Mouse (Mus musculus) liver, embryonic 16.5 days (tissue): ENCODE data around the gene Sema3d. TPM values are rescaled to one million over a fixed set of nuclear protein-coding genes. Genes with fewer than 3 reads are reported as not detected.

Experiments used
- ATAC-seq: fragments of 200-750 bp; cut with Nextera tagmentation; 2 replicates; pipeline ENCODE4 v1.8.0; 2017; ENCODE audit warnings: low read depth, mild to moderate bottlenecking, moderate number of reproducible peaks, moderate library complexity
- H3K27ac ChIP-seq: fragments of 300-500 bp; sonication (generic); 2 replicates; pipeline ENCODE4 v1.5.1; 2014; ENCODE audit warnings: mild to moderate bottlenecking, low read length
- H3K27me3 ChIP-seq: fragments of 300-500 bp; sonication (generic); 2 replicates; pipeline ENCODE4 v1.6.1; 2014; ENCODE audit warnings: low read depth, low read length, mixed read lengths; ENCODE audit not compliant: control insufficient read depth, insufficient read depth
- H3K36me3 ChIP-seq: fragments of 300-500 bp; sonication (generic); 2 replicates; pipeline ENCODE4 v1.6.1; 2014; ENCODE audit warnings: mild to moderate bottlenecking; ENCODE audit not compliant: control insufficient read depth, insufficient read depth
- H3K4me1 ChIP-seq: fragments of 300-500 bp; sonication (generic); 2 replicates; pipeline ENCODE4 v1.6.1; 2014; ENCODE audit warnings: low read depth, low read length, mixed read lengths; ENCODE audit not compliant: control insufficient read depth
- H3K4me2 ChIP-seq: fragments of 300-500 bp; sonication (generic); 2 replicates; pipeline ENCODE4 v1.6.1; 2014; ENCODE audit warnings: low read depth, low read length, mixed read lengths
- H3K4me3 ChIP-seq: fragments of 300-500 bp; sonication (generic); 2 replicates; pipeline ENCODE4 v1.5.1; 2014; ENCODE audit warnings: low read depth, mild to moderate bottlenecking, low read length
- H3K9ac ChIP-seq: fragments of 300-500 bp; sonication (generic); 2 replicates; pipeline ENCODE4 v1.6.1; 2014; ENCODE audit warnings: low read depth, low read length
- H3K9me3 ChIP-seq: fragments of 300-500 bp; sonication (generic); replicated peaks from 2 replicates; pipeline ENCODE4 v1.6.1; 2016; ENCODE audit warnings: low read length; ENCODE audit not compliant: control insufficient read depth
- WGBS: fragments of 180-500 bp; shearing (Covaris S2); extraction: QIAGEN DNeasy Blood & Tissue Kit; methylation state at CpG from one replicate; pipeline ENCODE4 v1.1.7; 2014; ENCODE audit not compliant: insufficient replicate concordance; 5-methylcytosine and 5-hydroxymethylcytosine counted together
- polyA plus RNA-seq: library from polyadenylated mRNA; unstranded; fragments of >200 nt; fragmentation: Nextera tagmentation; extraction: Ambion mirVana; gene quantifications from 2 replicates; pipeline ENCODE4 v1.2.1, GENCODE M21; 2015

Gene Sema3d
- polyA plus RNA-seq, 1 experiment from 2014 or later = 1.4 TPM

GRCm38 (mm10) chr5:12423264-12423663 is 40.1 kb downstream of the Sema3d start:
- no peaks in the 10 kb centered on the region for H3K9me3 ChIP-seq
- no peaks in the 10 kb centered on the region for H3K27me3 ChIP-seq
- ATAC-seq = no peak
- H3K9ac ChIP-seq = no peak overlapping the region
- no peak overlapping the region for H3K4me3 ChIP-seq
- H3K4me1 ChIP-seq = no peaks in the 10 kb centered on the region
- no peak overlapping the region for H3K4me2 ChIP-seq
- WGBS = 52% methylated on average over 5 of the region's 5 CpGs
- H3K27ac ChIP-seq = no peak overlapping the region
- H3K36me3 ChIP-seq = no peaks in the 10 kb centered on the region

GRCm38 (mm10) chr5:12441737-12442136 is 58.6 kb downstream of the Sema3d start:
- no peak overlapping the region for H3K4me2 ChIP-seq

GRCm38 (mm10) chr5:12442176-12443105 is 59.3 kb downstream of the Sema3d start:
- Histone ChIP-seq H3K36me3 (no peaks in the 10 kb centered on the region), H3K27ac (no peak overlapping the region), H3K4me2 (no peak overlapping the region), H3K9ac (no peak overlapping the region), H3K4me3 (no peak overlapping the region), H3K27me3 (no peaks in the 10 kb centered on the region), H3K4me1 (no peaks in the 10 kb centered on the region), H3K9me3 (no peaks in the 10 kb centered on the region)
- no peak for ATAC-seq
- WGBS = 67% methylated on average over 7 of the region's 7 CpGs

More at GRCm38 (mm10) chr5:12441737-12442136, 58.6 kb downstream of the Sema3d start:
- H3K27me3 ChIP-seq = no peaks in the 10 kb centered on the region
- no peak for ATAC-seq
- 39% methylated on average over 1 of the region's 1 CpGs for WGBS
- H3K4me3 ChIP-seq = no peak overlapping the region
- H3K9ac ChIP-seq = no peak overlapping the region
- no peaks in the 10 kb centered on the region for H3K36me3 ChIP-seq
- no peaks in the 10 kb centered on the region for H3K9me3 ChIP-seq
- H3K4me1 ChIP-seq = no peaks in the 10 kb centered on the region
- H3K27ac ChIP-seq = no peak overlapping the region

- Histone ChIP-seq H3K27ac (no peak overlapping the region), H3K9ac (no peak overlapping the region), H3K27me3 (no peaks in the 10 kb centered on the region), H3K9me3 (no peaks in the 10 kb centered on the region), H3K4me1 (no peaks in the 10 kb centered on the region), H3K36me3 (no peaks in the 10 kb centered on the region), H3K4me2 (no peak overlapping the region), H3K4me3 (no peak overlapping the region)
- 61% methylated on average over 4 of the region's 4 CpGs for WGBS
- ATAC-seq = no peak
Observed at GRCm38 (mm10) chr5:12451089-12451488, 67.9 kb downstream of the Sema3d start.

- Histone ChIP-seq H3K36me3 (no peaks in the 10 kb centered on the region), H3K27ac (no peak overlapping the region), H3K4me3 (no peak overlapping the region), H3K4me2 (no peak overlapping the region), H3K27me3 (no peaks in the 10 kb centered on the region), H3K4me1 (no peaks in the 10 kb centered on the region), H3K9ac (no peak overlapping the region), H3K9me3 (no peaks in the 10 kb centered on the region)
- ATAC-seq = no peak
- 44% methylated on average over 1 of the region's 1 CpGs for WGBS
Observed at GRCm38 (mm10) chr5:12454946-12455345, 71.8 kb downstream of the Sema3d start.

GRCm38 (mm10) chr5:12457509-12457908 is 74.3 kb downstream of the Sema3d start:
- no peak for ATAC-seq
- no peaks in the 10 kb centered on the region for H3K36me3 ChIP-seq
- 73% methylated on average over 1 of the region's 1 CpGs for WGBS

GRCm38 (mm10) chr5:12467568-12468336 is 84.6 kb downstream of the Sema3d start:
- 59% methylated on average over 4 of the region's 4 CpGs for WGBS
- H3K9ac ChIP-seq = no peak overlapping the region
- no peaks in the 10 kb centered on the region for H3K4me1 ChIP-seq
- no peaks in the 10 kb centered on the region for H3K27me3 ChIP-seq
- H3K9me3 ChIP-seq = no peaks in the 10 kb centered on the region
- no peak overlapping the region for H3K27ac ChIP-seq
- no peak for ATAC-seq
- H3K36me3 ChIP-seq = no peaks in the 10 kb centered on the region
- H3K4me3 ChIP-seq = no peak overlapping the region
- H3K4me2 ChIP-seq = no peak overlapping the region

More at GRCm38 (mm10) chr5:12457509-12457908, 74.3 kb downstream of the Sema3d start:
- Histone ChIP-seq H3K4me3 (no peak overlapping the region), H3K27me3 (no peaks in the 10 kb centered on the region), H3K9me3 (no peaks in the 10 kb centered on the region), H3K4me2 (no peak overlapping the region), H3K4me1 (no peaks in the 10 kb centered on the region), H3K9ac (no peak overlapping the region), H3K27ac (no peak overlapping the region)

GRCm38 (mm10) chr5:12474904-12475638 is 91.9 kb downstream of the Sema3d start:
- Histone ChIP-seq H3K27me3 (no peaks in the 10 kb centered on the region), H3K4me1 (no peaks in the 10 kb centered on the region), H3K4me2 (no peak overlapping the region), H3K9ac (no peak overlapping the region), H3K27ac (no peak overlapping the region), H3K4me3 (no peak overlapping the region), H3K9me3 (no peaks in the 10 kb centered on the region), H3K36me3 (no peaks in the 10 kb centered on the region)
- 62% methylated on average over 5 of the region's 5 CpGs for WGBS
- no peak for ATAC-seq
